Mouse (Mus musculus) lung, postnatal 0 days (tissue): ENCODE data around the gene 5330417H12Rik.

Experiments
- CTCF ChIP-seq: IDR thresholded peaks from 2 replicates; pipeline ENCODE4 v1.5.1; 2016; ENCODE audit warnings: antibody characterized with exemption, mild to moderate bottlenecking
- EP300 ChIP-seq: IDR thresholded peaks from 2 replicates; pipeline ENCODE4 v1.6.1; 2016; ENCODE audit warnings: antibody characterized with exemption, mild to moderate bottlenecking, control low read depth

DNA sequence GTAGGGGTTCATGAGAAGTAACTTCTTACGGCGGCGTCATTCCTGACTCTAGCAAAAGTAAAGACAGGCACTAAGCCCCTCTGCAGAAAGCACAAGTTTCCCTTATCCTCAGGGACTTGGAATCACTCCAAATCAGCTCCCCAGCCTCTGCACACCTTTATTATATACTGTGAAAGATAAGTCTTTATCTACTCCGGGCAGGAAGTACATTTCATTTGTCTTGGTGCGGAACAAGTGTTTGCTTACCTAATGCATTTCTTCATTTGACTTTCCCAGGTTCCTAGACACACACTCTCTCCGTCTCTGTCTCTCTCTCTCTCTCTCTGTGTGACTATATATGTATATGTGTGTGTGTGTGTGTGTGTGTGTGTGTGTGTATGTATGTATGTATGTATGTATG is 38.7 kb upstream of the 5330417H12Rik start:
- TF ChIP-seq CTCF (no peak), EP300 (no peak)
